Mouse (Mus musculus) stomach, embryonic 15.5 days (tissue): ENCODE results near the gene Gucd1. TPM values are rescaled to one million over a fixed set of nuclear protein-coding genes. Genes with fewer than 3 reads are reported as not detected.

Experiments used
- ATAC-seq: fragments of 200-750 bp; cut with Nextera tagmentation; 2 replicates; pipeline ENCODE4 v1.8.0; 2017; ENCODE audit warnings: low read depth, moderate number of reproducible peaks, moderate TSS enrichment; ENCODE audit not compliant: insufficient read depth, low FRiP score
- H3K27ac ChIP-seq: fragments of 300-500 bp; sonication (generic); 2 replicates; pipeline ENCODE4 v1.5.1; 2015; ENCODE audit warnings: mild to moderate bottlenecking, inconsistent platforms
- H3K27me3 ChIP-seq: fragments of 300-500 bp; sonication (generic); replicated peaks from 2 replicates; pipeline ENCODE4 v1.6.1; 2015; ENCODE audit warnings: inconsistent platforms
- H3K36me3 ChIP-seq: fragments of 300-500 bp; sonication (generic); 2 replicates; pipeline ENCODE4 v1.6.1; 2015; ENCODE audit warnings: inconsistent platforms
- H3K4me1 ChIP-seq: fragments of 300-500 bp; sonication (generic); 2 replicates; pipeline ENCODE4 v1.6.1; 2015; ENCODE audit warnings: inconsistent platforms
- H3K4me2 ChIP-seq: fragments of 300-500 bp; sonication (generic); 2 replicates; pipeline ENCODE4 v1.6.1; 2015; ENCODE audit warnings: mild to moderate bottlenecking, inconsistent platforms
- H3K4me3 ChIP-seq: fragments of 300-500 bp; sonication (generic); replicated peaks from 2 replicates; pipeline ENCODE4 v1.5.1; 2015; ENCODE audit warnings: inconsistent platforms
- H3K9ac ChIP-seq: fragments of 300-500 bp; sonication (generic); 2 replicates; pipeline ENCODE4 v1.6.1; 2015; ENCODE audit warnings: inconsistent platforms
- H3K9me3 ChIP-seq: fragments of 300-500 bp; sonication (generic); 2 replicates; pipeline ENCODE4 v1.6.1; 2016; ENCODE audit warnings: inconsistent platforms
- WGBS: fragments of 180-500 bp; shearing (Covaris S2); methylation state at CpG from one replicate; pipeline ENCODE4 v1.1.7; 2015; 5-methylcytosine and 5-hydroxymethylcytosine counted together
- polyA plus RNA-seq: library from polyadenylated mRNA; unstranded; fragments of >200 nt; fragmentation: Nextera tagmentation; extraction: Ambion mirVana; gene quantifications from 2 replicates; pipeline ENCODE4 v1.2.1, GENCODE M21; 2015

Gene Gucd1
- polyA plus RNA-seq, 1 experiment from 2014 or later, result 27.5 TPM

DNA sequence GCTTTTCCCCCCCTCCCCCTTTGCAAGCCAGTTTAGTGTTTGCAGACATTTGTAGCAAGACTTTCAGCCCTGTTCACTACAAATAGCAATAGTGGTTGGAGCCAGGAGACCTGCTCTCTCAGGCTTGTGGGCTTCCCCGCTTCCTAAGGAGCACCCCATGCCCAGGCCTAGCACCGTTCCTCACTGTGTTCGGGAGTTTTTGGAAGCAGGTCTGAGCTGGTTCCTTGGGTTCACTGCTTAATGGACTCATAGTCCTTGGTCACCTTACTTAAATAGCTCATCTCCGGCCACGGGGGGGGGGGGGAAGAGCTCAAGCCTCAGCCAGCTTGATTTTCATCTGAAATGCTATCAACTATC is 213.7 kb downstream of the Gucd1 start:
- Histone ChIP-seq H3K36me3 (peaks cover 15% of the 10 kb centered on the region), H3K9me3 (no peaks in the 10 kb centered on the region), H3K4me2 (no peak overlapping the region), H3K27me3 (no peaks in the 10 kb centered on the region), H3K4me3 (no peak overlapping the region), H3K4me1 (no peaks in the 10 kb centered on the region), H3K27ac (no peak overlapping the region; the same call in 1 of the 2 replicates), H3K9ac (no peak overlapping the region)
- ATAC-seq, result no peak
- 87% methylated on average over 5 of the region's 5 CpGs for WGBS

DNA sequence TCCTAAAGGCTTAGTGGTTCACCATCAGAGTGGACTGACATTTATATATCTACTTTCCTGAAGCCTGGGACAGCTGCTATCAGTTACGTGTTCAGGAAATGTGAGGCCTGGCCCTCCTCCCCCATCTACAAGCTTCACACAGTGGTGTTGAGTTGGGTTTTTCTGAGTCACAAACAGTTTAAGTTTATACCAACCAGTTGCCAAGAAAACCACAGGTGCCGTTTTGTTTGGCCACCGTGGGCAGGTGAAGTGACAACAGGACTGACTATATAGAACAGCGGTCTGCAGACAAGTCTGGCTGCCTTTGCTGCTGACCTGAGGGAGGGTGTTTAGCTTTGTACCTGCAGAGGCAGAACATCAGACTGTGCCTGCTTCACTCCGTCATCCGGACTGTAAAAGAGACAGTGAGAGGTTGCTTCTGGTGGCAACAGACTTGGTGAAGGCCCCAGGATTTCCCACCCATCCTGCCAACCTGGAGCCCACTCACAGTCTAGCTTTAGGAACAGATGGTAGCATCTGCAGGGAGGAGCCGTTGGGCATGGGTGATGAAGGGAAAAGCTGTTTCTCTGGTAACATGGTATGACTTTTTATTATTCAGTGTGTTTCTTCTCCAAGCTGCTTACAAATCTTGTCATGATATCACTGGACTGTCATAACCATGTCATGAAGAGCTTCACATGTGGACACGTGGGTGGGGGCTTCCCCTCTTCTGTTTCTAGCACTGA is 214.3 kb downstream of the Gucd1 start:
- Histone ChIP-seq H3K36me3 (peaks cover 10% of the 10 kb centered on the region; the same call in 1 of the 2 replicates), H3K4me1 (no peaks in the 10 kb centered on the region), H3K4me3 (no peak overlapping the region), H3K9ac (no peak overlapping the region), H3K27me3 (no peaks in the 10 kb centered on the region), H3K4me2 (no peak overlapping the region), H3K9me3 (no peaks in the 10 kb centered on the region), H3K27ac (no peak overlapping the region)
- 76% methylated on average over 8 of the region's 8 CpGs for WGBS
- ATAC-seq, result no peak

DNA sequence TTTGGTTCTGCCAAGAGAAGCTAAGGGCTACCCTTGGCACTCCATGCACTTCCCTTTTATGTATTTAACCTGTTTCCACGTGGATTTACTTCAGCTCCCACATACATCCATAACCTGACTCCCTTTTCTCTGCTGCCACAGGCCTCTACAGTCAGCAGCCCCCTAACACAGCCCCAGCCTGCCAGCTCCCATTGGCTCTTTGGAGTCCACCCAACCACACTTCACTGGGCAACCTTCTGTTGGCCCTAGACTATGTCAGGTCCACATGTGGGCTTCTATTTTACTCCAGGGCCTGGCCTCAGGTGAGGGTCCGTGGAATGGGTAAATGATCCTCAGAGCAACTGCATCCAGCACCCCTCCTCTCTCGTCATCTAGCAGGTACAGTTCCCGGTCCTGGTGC is 215.2 kb downstream of the Gucd1 start:
- Histone ChIP-seq H3K4me1 (no peaks in the 10 kb centered on the region), H3K27ac (no peak overlapping the region), H3K36me3 (peaks cover 6% of the 10 kb centered on the region; the same call in 1 of the 2 replicates), H3K4me3 (no peak overlapping the region), H3K9ac (no peak overlapping the region), H3K4me2 (no peak overlapping the region), H3K9me3 (no peaks in the 10 kb centered on the region), H3K27me3 (no peaks in the 10 kb centered on the region)
- ATAC-seq, result no peak
- 83% methylated on average over 4 of the region's 4 CpGs for WGBS

DNA sequence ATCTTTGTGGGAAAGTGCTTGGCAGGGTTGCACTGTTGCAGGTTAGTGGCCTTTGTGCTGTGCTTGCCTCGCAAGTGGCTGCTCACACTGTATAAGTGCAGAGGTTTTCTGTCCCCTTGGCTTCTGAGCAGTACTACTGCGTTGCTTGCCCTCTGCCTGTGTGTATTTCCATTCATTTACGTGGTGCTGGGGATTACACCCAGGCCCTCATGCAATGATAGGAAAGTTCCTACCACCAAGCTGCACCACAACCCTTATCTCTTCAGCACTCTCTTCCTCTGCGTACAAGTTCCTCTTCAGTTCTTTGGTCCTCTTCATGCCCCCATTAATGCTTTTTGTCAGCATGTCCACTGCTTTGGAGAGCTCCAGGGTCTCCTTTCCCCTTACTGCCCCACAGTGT is 215.8 kb downstream of the Gucd1 start:
- H3K9me3 ChIP-seq, result no peaks in the 10 kb centered on the region
- WGBS, result 83% methylated on average over 4 of the region's 4 CpGs
- no peaks in the 10 kb centered on the region for H3K4me1 ChIP-seq
- H3K9ac ChIP-seq, result no peak overlapping the region
- H3K4me3 ChIP-seq, result no peak overlapping the region
- no peak overlapping the region for H3K4me2 ChIP-seq
- no peaks in the 10 kb centered on the region for H3K27me3 ChIP-seq
- H3K36me3 ChIP-seq, result peaks cover 6% of the 10 kb centered on the region; the same call in 1 of the 2 replicates
- ATAC-seq, result no peak
- no peak overlapping the region for H3K27ac ChIP-seq

DNA sequence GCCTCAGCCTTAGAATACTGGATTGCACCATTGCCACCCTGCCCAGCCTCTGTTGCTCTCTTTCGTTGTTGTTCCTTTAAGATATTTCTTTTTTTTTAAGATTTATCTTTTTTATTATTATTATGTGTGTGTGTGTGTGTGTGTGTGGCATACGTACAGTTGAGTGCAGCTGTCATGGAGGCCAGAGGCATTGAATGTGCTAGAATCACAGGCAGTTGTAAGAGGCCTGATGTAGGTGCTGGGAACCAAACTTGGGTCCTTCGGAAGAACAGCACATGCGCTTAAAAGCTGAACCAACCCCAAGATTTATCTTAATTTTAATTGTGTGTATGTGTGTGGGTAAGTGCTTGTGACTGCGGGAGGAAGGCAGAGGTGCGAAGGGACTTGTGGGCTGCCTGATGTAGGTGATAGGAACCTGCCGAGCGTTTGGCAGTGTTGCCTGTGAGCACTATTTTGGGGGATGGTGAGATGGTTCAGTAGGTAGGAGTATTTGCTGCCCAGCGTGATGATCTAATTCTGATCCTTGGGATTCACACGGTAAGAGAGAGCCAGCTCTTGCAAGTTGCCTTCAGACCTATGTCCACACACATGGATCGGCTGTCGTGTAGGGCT is 216.5 kb downstream of the Gucd1 start:
- no peak for ATAC-seq
- Histone ChIP-seq H3K4me1 (no peaks in the 10 kb centered on the region), H3K4me3 (no peak overlapping the region), H3K36me3 (peaks cover 6% of the 10 kb centered on the region; the same call in 1 of the 2 replicates), H3K27ac (no peak overlapping the region), H3K9me3 (no peaks in the 10 kb centered on the region), H3K9ac (no peak overlapping the region), H3K4me2 (no peak overlapping the region), H3K27me3 (no peaks in the 10 kb centered on the region)
- WGBS, result 91% methylated on average over 12 of the region's 12 CpGs

Other genes with a start within 250 kb of the Gucd1 start
- 2.6 and 2.9 TPM in 2 replicates for gene Adora2a, start 201.1 kb downstream of the Gucd1 start, polyA plus RNA-seq
- 4.3 TPM in 2 replicates for gene Upb1, start 116.9 kb downstream of the Gucd1 start, polyA plus RNA-seq
- gene Snrpd3, start 421 bp downstream of the Gucd1 start, polyA plus RNA-seq, result 137 and 147 TPM in 2 replicates
- 1.6 and 2.6 TPM in 2 replicates for gene Lrrc75b, start 42.4 kb upstream of the Gucd1 start, polyA plus RNA-seq
- 26.5 and 36.2 TPM in 2 replicates for gene Ggt1, start 43.6 kb upstream of the Gucd1 start, polyA plus RNA-seq
- gene Ggt5, start 71.4 kb upstream of the Gucd1 start, polyA plus RNA-seq, result 7.0 and 7.2 TPM in 2 replicates
- gene Susd2, start 126.0 kb upstream of the Gucd1 start, polyA plus RNA-seq, result 11.7 and 11.8 TPM in 2 replicates
- gene Cabin1, start 246.4 kb upstream of the Gucd1 start, polyA plus RNA-seq, result 33.6 and 35.8 TPM in 2 replicates